Mouse (Mus musculus) kidney, adult 2 months (tissue): ENCODE results near the gene Ctnnbip1. TPM values are rescaled to one million over a fixed set of nuclear protein-coding genes. Genes with fewer than 3 reads are reported as not detected.
A peak's percentile ranks its signal among the peaks of the same experiment; 100 is the strongest.

Experiments used
- DNase-seq: peaks from one replicate; pipeline ENCODE4 v3.0.0; 2021
- H3K27ac ChIP-seq: fragments of 200-500 bp; 2 replicates; pipeline ENCODE4 v1.5.1; 2012; ENCODE audit warnings: low read depth, low read length, control low read depth, inconsistent platforms; ENCODE audit not compliant: insufficient read depth
- H3K27me3 ChIP-seq: fragments of 200-500 bp; replicated peaks from 2 replicates; pipeline ENCODE4 v1.6.1; 2012; ENCODE audit warnings: mild to moderate bottlenecking, moderate library complexity, low read length, inconsistent platforms; ENCODE audit not compliant: control insufficient read depth, insufficient read depth
- H3K36me3 ChIP-seq: fragments of 200-500 bp; 2 replicates; pipeline ENCODE4 v1.6.1; 2012; ENCODE audit warnings: mild to moderate bottlenecking, moderate library complexity, low read length, inconsistent platforms; ENCODE audit not compliant: control insufficient read depth, insufficient read depth
- H3K4me1 ChIP-seq: fragments of 200-500 bp; 2 replicates; pipeline ENCODE4 v1.6.1; 2011; ENCODE audit warnings: low read length; ENCODE audit not compliant: control insufficient read depth, insufficient read depth
- H3K4me3 ChIP-seq: fragments of 200-500 bp; 2 replicates; pipeline ENCODE4 v1.5.1; 2011; ENCODE audit warnings: mild to moderate bottlenecking, low read depth, low read length, control low read depth; ENCODE audit not compliant: insufficient read depth
- CTCF ChIP-seq: fragments of 200-500 bp; conservative IDR thresholded peaks from 2 replicates; pipeline ENCODE4 v1.5.1; 2011; ENCODE audit warnings: low read depth, mild to moderate bottlenecking, control low read depth, low read length, moderate library complexity, mixed read lengths; ENCODE audit not compliant: insufficient read depth, insufficient read length
- POLR2A ChIP-seq: fragments of 200-500 bp; IDR thresholded peaks from one replicate; pipeline ENCODE4 v1.6.1; 2011; ENCODE audit warnings: low read depth, low read length, control low read depth
- WGBS: fragments of 180-500 bp; shearing (Covaris S2); methylation state at CpG from one replicate; pipeline ENCODE4 v1.1.7; 2018; 5-methylcytosine and 5-hydroxymethylcytosine counted together
- polyA plus RNA-seq: library from polyadenylated mRNA; depleted of rRNA; stranded (reverse); fragments of >200 nt; gene quantifications from 2 replicates; pipeline ENCODE4 v1.2.3, GENCODE M21; 2012

The Ctnnbip1 gene
- polyA plus RNA-seq, 1 experiment = 24.4 TPM

GRCm38 (mm10) chr4:149521258-149521657, 3.2 kb downstream of the Ctnnbip1 start:
- 55% methylated on average over 10 of the region's 10 CpGs for WGBS
- peak overlapping the region; percentile 57 for H3K27ac ChIP-seq
- H3K4me1 ChIP-seq = peaks cover 24% of the 10 kb centered on the region
- H3K36me3 ChIP-seq = no peaks in the 10 kb centered on the region
- no peak overlapping the region for H3K4me3 ChIP-seq
- TF ChIP-seq CTCF (no peak), POLR2A (no peak)
- peak; percentile 83 for DNase-seq
- no peaks in the 10 kb centered on the region for H3K27me3 ChIP-seq

DNA sequence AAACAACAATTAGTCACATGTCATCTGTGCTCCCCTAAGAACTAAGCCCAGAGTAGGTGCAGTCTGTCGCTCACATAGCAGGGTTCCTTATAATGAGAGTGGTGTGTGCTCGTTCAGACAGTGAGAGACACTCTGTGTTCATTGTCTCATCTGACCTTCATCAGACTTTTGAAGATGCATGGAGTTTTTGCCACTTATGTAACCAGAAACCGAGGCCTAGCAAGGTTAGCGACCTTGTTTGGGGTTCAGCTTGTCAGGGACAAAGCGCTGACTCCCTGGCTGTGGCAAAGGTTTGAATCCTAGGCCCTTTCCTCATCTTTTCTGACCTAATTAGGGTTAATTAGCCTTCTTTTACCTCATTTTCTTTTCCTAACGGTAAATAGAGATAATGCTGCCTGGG, 5.9 kb downstream of the Ctnnbip1 start:
- no peak for DNase-seq
- peaks cover 23% of the 10 kb centered on the region for H3K4me1 ChIP-seq

GRCm38 (mm10) chr4:149525170-149525569, 7.1 kb downstream of the Ctnnbip1 start:
- H3K27me3 ChIP-seq = no peaks in the 10 kb centered on the region
- peaks cover 21% of the 10 kb centered on the region for H3K4me1 ChIP-seq
- no peak overlapping the region for H3K27ac ChIP-seq
- DNase-seq = no peak
- no peak overlapping the region for H3K4me3 ChIP-seq
- TF ChIP-seq POLR2A = no peak
- no peak for TF ChIP-seq CTCF
- WGBS = 81% methylated on average over 4 of the region's 4 CpGs
- H3K36me3 ChIP-seq = no peaks in the 10 kb centered on the region

More for the DNA sequence above, 5.9 kb downstream of the Ctnnbip1 start:
- Histone ChIP-seq H3K27me3 (no peaks in the 10 kb centered on the region), H3K4me3 (no peak overlapping the region), H3K27ac (no peak overlapping the region), H3K36me3 (no peaks in the 10 kb centered on the region)
- 75% methylated on average over 6 of the region's 6 CpGs for WGBS
- TF ChIP-seq CTCF = no peak
- TF ChIP-seq POLR2A = no peak

DNA sequence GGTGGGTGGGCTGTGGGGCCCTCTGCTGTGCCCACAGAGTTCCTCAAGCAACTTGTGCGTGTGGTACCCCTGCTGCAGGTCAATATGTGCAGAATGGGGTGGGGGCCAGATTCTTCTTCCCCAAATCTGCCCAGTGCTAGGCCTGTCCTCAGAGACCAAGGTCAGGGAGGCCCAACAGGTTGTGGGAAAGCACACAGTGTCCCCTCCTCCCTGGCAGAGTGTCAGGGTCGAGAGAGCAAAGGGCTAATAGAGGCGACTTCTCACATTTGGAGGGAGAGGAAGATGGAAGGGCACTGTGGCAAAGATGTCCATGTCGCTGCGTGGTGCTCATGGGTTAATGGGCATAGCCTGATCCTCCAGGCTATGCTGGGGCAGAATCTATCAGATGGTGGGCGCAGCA, 7.8 kb downstream of the Ctnnbip1 start:
- no peak overlapping the region for H3K4me3 ChIP-seq
- H3K27ac ChIP-seq = no peak overlapping the region
- H3K4me1 ChIP-seq = peaks cover 21% of the 10 kb centered on the region
- no peak for TF ChIP-seq POLR2A
- TF ChIP-seq CTCF = no peak
- 52% methylated on average over 6 of the region's 6 CpGs for WGBS
- H3K36me3 ChIP-seq = no peaks in the 10 kb centered on the region
- H3K27me3 ChIP-seq = no peaks in the 10 kb centered on the region
- DNase-seq = peak; percentile 49

DNA sequence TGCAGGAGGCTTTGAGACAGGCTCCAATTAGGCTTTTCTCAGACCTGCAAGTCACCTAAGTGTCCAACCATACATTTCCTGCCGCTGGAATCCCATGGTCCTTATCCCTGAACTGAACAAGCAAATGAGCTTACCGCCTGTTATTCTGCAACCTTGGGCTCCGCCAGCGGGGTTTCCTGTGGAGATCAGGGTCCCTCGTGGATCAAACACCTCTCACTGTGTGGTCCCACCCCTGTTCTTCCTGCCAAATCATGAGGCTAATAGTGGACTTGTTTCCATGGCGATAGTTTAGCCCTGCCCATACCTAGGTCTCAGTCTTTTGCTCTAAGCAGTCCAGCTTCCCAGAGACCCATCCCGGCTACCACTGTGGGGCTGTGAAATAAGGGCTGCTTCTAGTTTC, 8.3 kb downstream of the Ctnnbip1 start:
- Histone ChIP-seq H3K4me3 (no peak overlapping the region), H3K27me3 (no peaks in the 10 kb centered on the region), H3K4me1 (peaks cover 21% of the 10 kb centered on the region), H3K27ac (no peak overlapping the region), H3K36me3 (no peaks in the 10 kb centered on the region)
- TF ChIP-seq POLR2A (no peak), CTCF (no peak)
- peak; percentile 29 for DNase-seq
- 46% methylated on average over 7 of the region's 7 CpGs for WGBS

- Histone ChIP-seq H3K27ac (no peak overlapping the region), H3K36me3 (no peaks in the 10 kb centered on the region), H3K27me3 (no peaks in the 10 kb centered on the region), H3K4me3 (no peak overlapping the region), H3K4me1 (peaks cover 12% of the 10 kb centered on the region)
- peak; percentile 31 for DNase-seq
- 75% methylated on average over 15 of the region's 15 CpGs for WGBS
- TF ChIP-seq POLR2A (no peak), CTCF (no peak)
Measured at GRCm38 (mm10) chr4:149527621-149528354, 9.8 kb downstream of the Ctnnbip1 start.

DNA sequence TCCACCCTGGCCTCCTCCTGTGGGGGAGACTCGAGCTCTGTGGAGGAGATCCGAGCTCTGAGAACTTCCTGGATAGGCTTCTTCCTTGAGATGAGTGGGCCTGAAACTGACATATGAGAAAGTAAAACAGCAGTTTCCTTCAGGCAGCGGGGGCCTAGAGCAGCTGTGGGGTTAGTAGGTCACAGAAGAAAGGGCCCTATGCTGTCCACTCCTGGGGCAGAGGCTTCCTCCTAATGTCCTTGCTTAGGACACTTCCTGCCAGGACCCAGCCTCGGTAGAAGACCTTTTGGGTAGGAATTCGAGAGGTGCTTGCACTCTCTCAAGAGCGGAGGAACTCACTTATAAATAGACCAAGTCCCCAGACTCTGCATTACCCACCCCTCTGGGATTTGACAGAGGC, 11.7 kb downstream of the Ctnnbip1 start:
- Histone ChIP-seq H3K4me1 (peaks cover 10% of the 10 kb centered on the region; the same call in 1 of the 2 replicates), H3K27me3 (no peaks in the 10 kb centered on the region), H3K36me3 (no peaks in the 10 kb centered on the region), H3K4me3 (no peak overlapping the region), H3K27ac (no peak overlapping the region)
- no peak for TF ChIP-seq POLR2A
- TF ChIP-seq CTCF = no peak
- 57% methylated on average over 6 of the region's 6 CpGs for WGBS
- DNase-seq = no peak
